Mouse (Mus musculus) bone marrow macrophage, adult 2 months (primary cell): ENCODE measurements around the gene Armc10.

Experiments
- CTCF ChIP-seq: IDR thresholded peaks from 2 replicates; pipeline ENCODE4 v1.5.1; 2012; ENCODE audit warnings: low read depth, mild to moderate bottlenecking, low read length, moderate library complexity
- POLR2A ChIP-seq: IDR thresholded peaks from 2 replicates; pipeline ENCODE4 v1.6.1; 2012; ENCODE audit warnings: mild to moderate bottlenecking, low read depth, low read length, borderline replicate concordance

DNA sequence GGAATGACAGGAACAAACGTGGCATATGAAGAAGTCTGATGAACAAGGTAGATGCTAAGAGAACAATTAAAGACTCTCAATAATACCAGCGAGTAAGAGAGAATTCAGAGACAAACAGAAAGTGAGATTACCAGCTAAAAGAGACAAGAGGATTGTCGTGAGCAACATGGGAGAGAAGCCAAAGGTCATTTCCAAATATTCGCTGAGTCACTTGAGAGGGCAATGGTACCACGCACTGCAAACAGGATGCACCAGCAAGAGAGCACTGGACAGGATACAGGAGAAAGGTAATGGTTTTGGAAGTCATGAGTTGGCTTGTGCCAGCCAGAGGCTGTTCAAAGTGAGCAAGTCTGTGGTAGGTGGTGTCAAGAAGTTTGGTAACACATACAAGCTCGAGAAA is 39.7 kb upstream of the Armc10 start:
- TF ChIP-seq CTCF (no peak), POLR2A (no peak)
